Mouse (Mus musculus) liver, postnatal 0 days (tissue): ENCODE measurements at regions not wholly inside any gene's neighbourhood (a gene's known extent, or its start where the extent isn't known, plus 50 kb on each side); places are given as distances from the start of the nearest gene placed in this dataset.

Experiments used
- CTCF ChIP-seq: sonication (generic); IDR thresholded peaks from 2 replicates; pipeline ENCODE4 v1.5.1; 2016; ENCODE audit warnings: antibody characterized with exemption, low read depth
- EP300 ChIP-seq: IDR thresholded peaks from 2 replicates; pipeline ENCODE4 v1.6.1; 2016; ENCODE audit warnings: antibody characterized with exemption, low read depth, mild to moderate bottlenecking

- TF ChIP-seq CTCF (no peak), EP300 (no peak)
Measured at GRCm38 (mm10) chr14:58761291-58761690, 381.4 kb downstream of the 1700129C05Rik start.
